In genomic region chr6:22349531-22350238, GRCm38 (mm10) we compare ENCODE assay signal across 16 mouse cellular contexts. TPM values are rescaled to one million over a fixed set of nuclear protein-coding genes. Genes with fewer than 3 reads are reported as not detected.
DNase-seq lines count a peak whose midpoint lies in the region; TF ChIP-seq lines count a peak whose summit lies in the region.
"Had no signal": no experiment of that assay in that cellular context is flagged by ENCODE, and none has a peak within 500 bp of the region (broad histone marks: within the 10 kb centered on the region; RNA-seq: fewer than 3 reads in every experiment).

No protein-coding gene starts in this region.

- H3K27me3 ChIP-seq in heart, adult 2 months (ENCODE audit: control insufficient read depth, insufficient read depth, low read length) = no peaks in the 10 kb centered on the region
- H3K27me3 ChIP-seq in thymus, adult 2 months (ENCODE audit: control insufficient read depth, insufficient read depth, low read length) = no peaks in the 10 kb centered on the region
- H3K27me3 ChIP-seq: embryonic facial prominence, embryonic 13.5 days; forebrain, embryonic 15.5 days; limb, embryonic 13.5 days had no signal

- TF ChIP-seq CTCF in heart, adult 2 months (IDR thresholded peaks at IDR 0.05) = no peak
- no peak for TF ChIP-seq CTCF in thymus, adult 2 months (IDR thresholded peaks at IDR 0.05; ENCODE audit: borderline replicate concordance, control insufficient read depth, extremely low read depth, insufficient read depth, low read length, poor library complexity)

- H3K4me1 ChIP-seq in heart, adult 2 months (ENCODE audit: control insufficient read depth, insufficient read depth, low read length) = peaks cover 8% of the 10 kb centered on the region
- H3K4me1 ChIP-seq in thymus, adult 2 months (replicated peaks; ENCODE audit: control insufficient read depth, insufficient read depth, low read length) = peaks cover 23% of the 10 kb centered on the region

- TF ChIP-seq EP300 in heart, adult 2 months (IDR thresholded peaks at IDR 0.05; ENCODE audit: insufficient read depth, low read depth, low read length) = no peak

- H3K27ac ChIP-seq in heart, adult 2 months = peak overlapping the region; percentile 6; the same call in 1 of the 2 replicates
- peak overlapping the region; percentile 27; the same call in 1 of the 2 replicates for H3K27ac ChIP-seq in thymus, adult 2 months (ENCODE audit: control insufficient read depth, insufficient read depth, low read length)
- H3K27ac ChIP-seq: embryonic facial prominence, embryonic 13.5 days; forebrain, embryonic 15.5 days; limb, embryonic 13.5 days had no signal

- H3K36me3 ChIP-seq in heart, adult 2 months (ENCODE audit: control insufficient read depth, insufficient read depth, low read length) = peaks cover 3% of the 10 kb centered on the region
- H3K36me3 ChIP-seq in thymus, adult 2 months (ENCODE audit: control insufficient read depth, insufficient read depth, low read length) = no peaks in the 10 kb centered on the region
- H3K36me3 ChIP-seq: embryonic facial prominence, embryonic 13.5 days; forebrain, embryonic 15.5 days; limb, embryonic 13.5 days had no signal

- TF ChIP-seq POLR2A in heart, adult 2 months (IDR thresholded peaks at IDR 0.05; ENCODE audit: insufficient read depth, low read depth, low read length) = no peak
- TF ChIP-seq POLR2A in thymus, adult 2 months (IDR thresholded peaks at IDR 0.05; ENCODE audit: control insufficient read depth, extremely low read depth, insufficient read depth, low read length, poor library complexity) = no peak

- H3K4me3 ChIP-seq in heart, adult 2 months = no peak overlapping the region
- H3K4me3 ChIP-seq in thymus, adult 2 months (ENCODE audit: control insufficient read depth, insufficient read depth, low read length) = no peak overlapping the region
- H3K4me3 ChIP-seq: embryonic facial prominence, embryonic 13.5 days; forebrain, embryonic 15.5 days; limb, embryonic 13.5 days had no signal

- no peak for DNase-seq in heart, adult 2 months
- DNase-seq in heart, adult 9 months (ENCODE audit: low spot score in 2 of 2) = no peak
- peak; percentile 18 for DNase-seq in thymus, adult 2 months
- DNase-seq in thymus, postnatal 4 days = no peak
- DNase-seq in induced T-regulatory cell, adult 2 months (ENCODE audit: low read depth) = peak; percentile 83
- peak; percentile 33 for DNase-seq in thymus, postnatal 14 days
- DNase-seq in right cerebral cortex, postnatal 4 days = no peak
- DNase-seq in ovary, postnatal 14 days (ENCODE audit: low spot score) = no peak
- DNase-seq: cerebellum, adult 9-10 months; gastrocnemius, postnatal 14 days; kidney, postnatal 14 days; layer of hippocampus, postnatal 36 days; lung, postnatal 14 days had no signal

- intact Hi-C loops in heart, adult 2 months (cut with DNase I) = no loop called here

- peaks cover 3% of the 10 kb centered on the region for H3K79me2 ChIP-seq in heart, adult 2 months (replicated peaks; ENCODE audit: control insufficient read depth, insufficient read depth, low read length)

- WGBS in heart, adult 2 months = 62% methylated on average over 11 of the region's 11 CpGs
- 45% methylated on average over 11 of the region's 11 CpGs for WGBS in thymus, adult 2 months

- no peak overlapping the region for H3K9ac ChIP-seq in heart, adult 2 months (ENCODE audit: low read depth, low read length)
- H3K9ac ChIP-seq: embryonic facial prominence, embryonic 13.5 days; forebrain, embryonic 15.5 days; limb, embryonic 13.5 days had no signal

RNA-seq across cellular contexts. Expression of gene Fam3c, which starts 6.4 kb away (rescaled TPM):
- total RNA-seq in heart, adult 2 months (2021) = 10 to 100 TPM; 27.3 to 27.4 TPM
- polyA plus RNA-seq in heart, adult 2 months (2012; rRNA removed) = 3.4 and 6.0 TPM in 2 replicates
- 3.8 and 3.9 TPM in 2 replicates for polyA plus RNA-seq in thymus, adult 2 months (2012; rRNA removed)

Comparison
In these comparisons a context has a peak if more than half of its experiments do, and no peak if none do; other contexts are left out.
1. DNase-seq: peak in thymus, adult 2 months (single experiment), induced T-regulatory cell, adult 2 months (single experiment) and thymus, postnatal 14 days (single experiment); none in heart, adult 2 months (0 of 2), heart, adult 9 months (0 of 2), thymus, postnatal 4 days (single experiment), right cerebral cortex, postnatal 4 days (single experiment) and ovary, postnatal 14 days (single experiment).